Mouse (Mus musculus) lung, embryonic 14.5 days (tissue): ENCODE measurements around the gene Mucl2. TPM values are rescaled to one million over a fixed set of nuclear protein-coding genes. Genes with fewer than 3 reads are reported as not detected.
"Not testable (repeated sequence)": the region's sequence is repeated elsewhere in the genome, so short reads cannot be mapped to it uniquely, and the experiment has no call there.

ENCODE experiments used
- ATAC-seq: fragments of 200-750 bp; cut with Nextera tagmentation; 2 replicates; pipeline ENCODE4 v1.8.0; 2017; ENCODE audit warnings: mild to moderate bottlenecking, moderate TSS enrichment, moderate library complexity; ENCODE audit not compliant: insufficient read depth
- DNase-seq: peaks from one replicate; pipeline ENCODE4 v3.0.0-alpha.2; 2015
- H3K27ac ChIP-seq: fragments of 300-500 bp; sonication (generic); 2 replicates; pipeline ENCODE4 v1.5.1; 2014; ENCODE audit warnings: low read depth, mild to moderate bottlenecking, moderate library complexity
- H3K27me3 ChIP-seq: fragments of 300-500 bp; sonication (generic); 2 replicates; pipeline ENCODE4 v1.6.1; 2014; ENCODE audit warnings: low read length, control low read depth; ENCODE audit not compliant: insufficient read depth
- H3K36me3 ChIP-seq: fragments of 300-500 bp; sonication (generic); 2 replicates; pipeline ENCODE4 v1.6.1; 2014; ENCODE audit warnings: control low read depth; ENCODE audit not compliant: insufficient read depth
- H3K4me1 ChIP-seq: fragments of 300-500 bp; sonication (generic); 2 replicates; pipeline ENCODE4 v1.6.1; 2014; ENCODE audit warnings: antibody characterized with exemption, control low read depth; ENCODE audit not compliant: insufficient read depth
- H3K4me2 ChIP-seq: fragments of 300-500 bp; sonication (generic); 2 replicates; pipeline ENCODE4 v1.6.1; 2014; ENCODE audit warnings: mild to moderate bottlenecking
- H3K4me3 ChIP-seq: fragments of 300-500 bp; sonication (generic); 2 replicates; pipeline ENCODE4 v1.5.1; 2014; ENCODE audit warnings: low read depth, low read length
- H3K9ac ChIP-seq: fragments of 300-500 bp; sonication (generic); 2 replicates; pipeline ENCODE4 v1.6.1; 2014
- H3K9me3 ChIP-seq: fragments of 300-500 bp; sonication (generic); 2 replicates; pipeline ENCODE4 v1.6.1; 2016; ENCODE audit warnings: low read depth, low read length, control low read depth
- CTCF ChIP-seq: IDR thresholded peaks from 2 replicates; pipeline ENCODE4 v1.5.1; 2016; ENCODE audit warnings: antibody characterized with exemption, low read depth
- WGBS: fragments of 180-500 bp; shearing (Covaris S2); extraction: QIAGEN DNeasy Blood & Tissue Kit; methylation state at CpG from one replicate; pipeline ENCODE4 v1.1.7; 2014; 5-methylcytosine and 5-hydroxymethylcytosine counted together
- microRNA-seq: library from miRNA; unstranded; fragments of <30 nt; microRNA quantifications from one replicate; pipeline ENCODE4, GENCODE M21; 2016; ENCODE audit warnings: borderline number of aligned reads
- polyA plus RNA-seq: library from polyadenylated mRNA; unstranded; fragments of >200 nt; fragmentation: Nextera tagmentation; extraction: Ambion mirVana; gene quantifications from 2 replicates; pipeline ENCODE4 v1.2.1, GENCODE M21; 2014

Gene Mucl2
- polyA plus RNA-seq = not detected in 2 replicates

DNA sequence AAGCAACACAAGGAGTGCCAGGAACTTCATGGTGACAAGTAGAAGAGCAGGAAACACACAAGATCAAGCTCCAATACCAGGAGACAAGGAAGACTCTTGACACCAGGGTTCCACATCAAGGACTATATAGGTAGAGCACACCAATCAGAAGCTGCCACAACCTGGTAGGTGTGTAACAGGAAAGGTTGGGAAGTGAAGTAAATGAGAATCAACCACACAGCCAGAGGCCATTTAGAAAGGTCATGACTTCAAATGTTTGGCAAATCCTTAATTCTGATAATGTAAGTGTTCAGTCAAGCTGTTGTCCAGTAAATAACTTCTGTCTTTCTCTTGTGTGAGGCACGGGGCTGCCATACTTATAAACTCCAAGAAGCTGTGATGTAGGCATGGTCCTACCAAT lies at the start of gene Mucl2:
Gene Mucl2 (minus strand): TSS at position 101 of the 400 bp plus-strand sequence.
- no peaks in the 10 kb centered on the region for H3K4me1 ChIP-seq
- WGBS = 81% methylated on average over 1 of the region's 1 CpGs

GRCm38 (mm10) chr15:103913061-103913460 lies 13.9 kb upstream of the Mucl2 start:
- not testable (repeated sequence) for H3K27ac ChIP-seq, H3K36me3 ChIP-seq, H3K9me3 ChIP-seq, H3K4me3 ChIP-seq, DNase-seq, H3K4me1 ChIP-seq, ATAC-seq, H3K27me3 ChIP-seq, H3K4me2 ChIP-seq, H3K9ac ChIP-seq
- 26% methylated on average over 1 of the region's 1 CpGs for WGBS

More for the DNA sequence above, at the start of gene Mucl2:
- no peak within 1 kb of the TSS for H3K27ac ChIP-seq
- no peak for TF ChIP-seq CTCF
- H3K36me3 ChIP-seq = no peaks in the 10 kb centered on the region
- no peak within 1 kb of the TSS for H3K9ac ChIP-seq
- no peaks in the 10 kb centered on the region for H3K9me3 ChIP-seq
- H3K4me2 ChIP-seq = no peak within 1 kb of the TSS
- ATAC-seq (no peak), DNase-seq (no peak)
- no peaks in the 10 kb centered on the region for H3K27me3 ChIP-seq
- no peak within 1 kb of the TSS for H3K4me3 ChIP-seq

Small RNAs within 50 kb of the gene (microRNA-seq; reads per million reads assigned to microRNA genes)
- gene Gm22852 = not detected

Other genes starting within 250 kb of the Mucl2 start
- not detected in 2 replicates for gene Mucl1, start 143.8 kb downstream of the Mucl2 start, polyA plus RNA-seq